Mouse (Mus musculus): Measurements from ENCODE around the gene Saal1. TPM values are rescaled to one million over a fixed set of nuclear protein-coding genes. Genes with fewer than 3 reads are reported as not detected.

Gene Saal1
- polyA plus RNA-seq, 1 experiment: 7.1 TPM

- Histone ChIP-seq H3K4me1 (ENCODE audit: control insufficient read depth, insufficient read depth, low read length) (peaks cover 5% of the 10 kb centered on the region; the same call in 1 of the 2 replicates), H3K4me3 (ENCODE audit: insufficient read depth, low read length) (no peak overlapping the region), H3K27ac (ENCODE audit: insufficient read depth, low read length) (no peak overlapping the region)
- TF ChIP-seq CTCF (IDR thresholded peaks at IDR 0.05; ENCODE audit: extremely low read depth, insufficient read depth, low read length) (no peak), POLR2A (IDR thresholded peaks at IDR 0.05; ENCODE audit: extremely low read depth, insufficient read depth, low read length) (no peak)
Measured at GRCm38 (mm10) chr7:46727584-46727983, 17.1 kb upstream of the Saal1 start.

- TF ChIP-seq POLR2A (IDR thresholded peaks at IDR 0.05; ENCODE audit: extremely low read depth, insufficient read depth, low read length) (no peak), CTCF (IDR thresholded peaks at IDR 0.05; ENCODE audit: extremely low read depth, insufficient read depth, low read length) (no peak)
- H3K4me1 ChIP-seq (ENCODE audit: control insufficient read depth, insufficient read depth, low read length): peaks cover 6% of the 10 kb centered on the region; the same call in 1 of the 2 replicates
- no peak overlapping the region for H3K4me3 ChIP-seq (ENCODE audit: insufficient read depth, low read length)
- H3K27ac ChIP-seq (ENCODE audit: insufficient read depth, low read length): no peak overlapping the region
Measured at GRCm38 (mm10) chr7:46724396-46724795, 13.9 kb upstream of the Saal1 start.

GRCm38 (mm10) chr7:46723849-46724248 lies 13.4 kb upstream of the Saal1 start:
- Histone ChIP-seq H3K4me1 (ENCODE audit: control insufficient read depth, insufficient read depth, low read length) (peaks cover 7% of the 10 kb centered on the region; the same call in 1 of the 2 replicates), H3K4me3 (ENCODE audit: insufficient read depth, low read length) (no peak overlapping the region), H3K27ac (ENCODE audit: insufficient read depth, low read length) (no peak overlapping the region)
- TF ChIP-seq POLR2A (IDR thresholded peaks at IDR 0.05; ENCODE audit: extremely low read depth, insufficient read depth, low read length) (no peak), CTCF (IDR thresholded peaks at IDR 0.05; ENCODE audit: extremely low read depth, insufficient read depth, low read length) (no peak)

GRCm38 (mm10) chr7:46723354-46723753 lies 12.9 kb upstream of the Saal1 start:
- Histone ChIP-seq H3K4me3 (ENCODE audit: insufficient read depth, low read length) (no peak overlapping the region), H3K4me1 (ENCODE audit: control insufficient read depth, insufficient read depth, low read length) (peaks cover 7% of the 10 kb centered on the region; the same call in 1 of the 2 replicates), H3K27ac (ENCODE audit: insufficient read depth, low read length) (no peak overlapping the region)
- TF ChIP-seq POLR2A (IDR thresholded peaks at IDR 0.05; ENCODE audit: extremely low read depth, insufficient read depth, low read length): no peak

GRCm38 (mm10) chr7:46720460-46720859 lies 10.0 kb upstream of the Saal1 start:
- H3K4me3 ChIP-seq (ENCODE audit: insufficient read depth, low read length): no peak overlapping the region
- TF ChIP-seq CTCF (IDR thresholded peaks at IDR 0.05; ENCODE audit: extremely low read depth, insufficient read depth, low read length) (no peak), POLR2A (IDR thresholded peaks at IDR 0.05; ENCODE audit: extremely low read depth, insufficient read depth, low read length) (no peak)
- H3K4me1 ChIP-seq (ENCODE audit: control insufficient read depth, insufficient read depth, low read length): peaks cover 5% of the 10 kb centered on the region; the same call in 1 of the 2 replicates
- no peak overlapping the region for H3K27ac ChIP-seq (ENCODE audit: insufficient read depth, low read length)

- TF ChIP-seq POLR2A (IDR thresholded peaks at IDR 0.05; ENCODE audit: extremely low read depth, insufficient read depth, low read length) (no peak), CTCF (IDR thresholded peaks at IDR 0.05; ENCODE audit: extremely low read depth, insufficient read depth, low read length) (no peak)
- no peak overlapping the region for H3K27ac ChIP-seq (ENCODE audit: insufficient read depth, low read length)
- H3K4me3 ChIP-seq (ENCODE audit: insufficient read depth, low read length): no peak overlapping the region
- H3K4me1 ChIP-seq (ENCODE audit: control insufficient read depth, insufficient read depth, low read length): peaks cover 5% of the 10 kb centered on the region; the same call in 1 of the 2 replicates
Measured at GRCm38 (mm10) chr7:46719526-46719925, 9.0 kb upstream of the Saal1 start.

- Histone ChIP-seq H3K4me3 (ENCODE audit: insufficient read depth, low read length) (no peak overlapping the region), H3K4me1 (ENCODE audit: control insufficient read depth, insufficient read depth, low read length) (peaks cover 2% of the 10 kb centered on the region; the same call in 1 of the 2 replicates), H3K27ac (ENCODE audit: insufficient read depth, low read length) (no peak overlapping the region)
- no peak for TF ChIP-seq POLR2A (IDR thresholded peaks at IDR 0.05; ENCODE audit: extremely low read depth, insufficient read depth, low read length)
- no peak for TF ChIP-seq CTCF (IDR thresholded peaks at IDR 0.05; ENCODE audit: extremely low read depth, insufficient read depth, low read length)
Measured at GRCm38 (mm10) chr7:46718591-46719270, 8.3 kb upstream of the Saal1 start.

GRCm38 (mm10) chr7:46716897-46717296 lies 6.4 kb upstream of the Saal1 start:
- Histone ChIP-seq H3K4me1 (ENCODE audit: control insufficient read depth, insufficient read depth, low read length) (peaks cover 2% of the 10 kb centered on the region; the same call in 1 of the 2 replicates), H3K4me3 (ENCODE audit: insufficient read depth, low read length) (no peak overlapping the region), H3K27ac (ENCODE audit: insufficient read depth, low read length) (no peak overlapping the region)
- TF ChIP-seq POLR2A (IDR thresholded peaks at IDR 0.05; ENCODE audit: extremely low read depth, insufficient read depth, low read length) (no peak), CTCF (IDR thresholded peaks at IDR 0.05; ENCODE audit: extremely low read depth, insufficient read depth, low read length) (no peak)

GRCm38 (mm10) chr7:46715600-46715999 lies 5.1 kb upstream of the Saal1 start, which contains the start of gene Saa3:
TSS of gene Saa3 (minus strand) at chr7:46715700.
- Histone ChIP-seq H3K4me1 (ENCODE audit: control insufficient read depth, insufficient read depth, low read length) (peaks cover 2% of the 10 kb centered on the region; the same call in 1 of the 2 replicates), H3K27ac (ENCODE audit: insufficient read depth, low read length) (no peak within 1 kb of the TSS)
- no peak for TF ChIP-seq CTCF (IDR thresholded peaks at IDR 0.05; ENCODE audit: extremely low read depth, insufficient read depth, low read length)
- no peak for TF ChIP-seq POLR2A (IDR thresholded peaks at IDR 0.05; ENCODE audit: extremely low read depth, insufficient read depth, low read length)

GRCm38 (mm10) chr7:46714518-46714917 lies 4.0 kb upstream of the Saal1 start:
- Histone ChIP-seq H3K4me3 (ENCODE audit: insufficient read depth, low read length) (no peak overlapping the region), H3K4me1 (ENCODE audit: control insufficient read depth, insufficient read depth, low read length) (peaks cover 2% of the 10 kb centered on the region; the same call in 1 of the 2 replicates), H3K27ac (ENCODE audit: insufficient read depth, low read length) (no peak overlapping the region)
- no peak for TF ChIP-seq POLR2A (IDR thresholded peaks at IDR 0.05; ENCODE audit: extremely low read depth, insufficient read depth, low read length)
- peak; percentile 70 for TF ChIP-seq CTCF (IDR thresholded peaks at IDR 0.05; ENCODE audit: extremely low read depth, insufficient read depth, low read length)

More at GRCm38 (mm10) chr7:46715600-46715999, 5.1 kb upstream of the Saal1 start, which contains the start of gene Saa3:
- no peak within 1 kb of the TSS for H3K4me3 ChIP-seq (ENCODE audit: insufficient read depth, low read length)

Data from cortical plate, adult 2 months (tissue).